Mouse (Mus musculus) cerebellum, adult (tissue): ENCODE results near the gene Hspa1a.
"Not testable (repeated sequence)": the region's sequence is repeated elsewhere in the genome, so short reads cannot be mapped to it uniquely, and the experiment has no call there.

Source experiments
- ATAC-seq: cut with Nextera tagmentation; 2 replicates; pipeline ENCODE4 v1.9.2; 2017; ENCODE audit warnings: mild to moderate bottlenecking, moderate library complexity, mixed read lengths; ENCODE audit not compliant: insufficient number of reproducible peaks, low FRiP score, low TSS enrichment

Hspa1a gene

GRCm38 (mm10) chr17:34972069-34972749 lies at the start of gene Hspa1a, which contains the start of gene Hspa1l:
TSS of gene Hspa1a (minus strand) at chr17:34972156.
TSS of gene Hspa1l (plus strand) at chr17:34972703.
- peak; percentile 96 for ATAC-seq

- 0 out of 2 replicates have a peak, but pooled peaks have one; percentile 34 for ATAC-seq
Observed at GRCm38 (mm10) chr17:35021163-35021808, 49.3 kb upstream of the Hspa1a start.

DNA sequence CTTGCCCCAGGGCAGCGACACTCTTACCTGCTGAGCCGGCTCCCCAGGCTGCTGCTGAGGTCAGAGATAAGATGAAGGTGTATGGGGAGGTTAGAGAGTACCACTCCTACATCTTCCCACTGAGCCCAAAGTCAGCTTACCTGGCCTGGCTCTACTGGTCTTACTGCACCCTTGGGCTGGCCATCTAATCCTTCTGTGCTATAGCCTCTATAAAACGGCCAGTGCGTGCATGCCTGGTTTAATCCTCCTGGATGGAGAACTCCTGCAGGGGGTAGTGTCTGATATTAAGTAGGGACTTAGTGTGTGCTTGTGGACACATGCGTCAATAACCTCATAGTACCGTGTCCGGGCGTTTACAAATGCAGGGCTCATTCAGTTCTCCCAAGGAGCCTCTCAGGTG lies 48.6 kb upstream of the Hspa1a start:
- no peak for ATAC-seq

DNA sequence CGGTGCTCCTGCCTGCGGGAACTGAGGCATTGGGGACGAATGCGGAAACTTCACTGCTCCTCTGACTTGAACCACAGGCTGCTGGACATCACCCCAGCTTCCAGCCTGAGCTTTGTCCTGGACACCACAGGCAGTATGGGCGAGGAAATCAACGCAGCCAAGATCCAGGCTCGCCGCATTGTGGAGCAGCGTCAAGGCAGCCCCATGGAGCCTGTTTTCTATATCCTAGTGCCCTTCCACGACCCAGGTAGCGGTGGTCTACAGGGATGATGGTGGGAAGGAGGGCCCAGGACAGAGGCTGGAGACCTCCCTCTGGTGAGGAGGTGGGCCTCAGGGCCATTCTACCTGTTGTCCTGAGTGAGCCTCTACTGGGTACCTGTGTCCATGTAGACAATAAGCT lies 47.9 kb upstream of the Hspa1a start:
- ATAC-seq: no peak

DNA sequence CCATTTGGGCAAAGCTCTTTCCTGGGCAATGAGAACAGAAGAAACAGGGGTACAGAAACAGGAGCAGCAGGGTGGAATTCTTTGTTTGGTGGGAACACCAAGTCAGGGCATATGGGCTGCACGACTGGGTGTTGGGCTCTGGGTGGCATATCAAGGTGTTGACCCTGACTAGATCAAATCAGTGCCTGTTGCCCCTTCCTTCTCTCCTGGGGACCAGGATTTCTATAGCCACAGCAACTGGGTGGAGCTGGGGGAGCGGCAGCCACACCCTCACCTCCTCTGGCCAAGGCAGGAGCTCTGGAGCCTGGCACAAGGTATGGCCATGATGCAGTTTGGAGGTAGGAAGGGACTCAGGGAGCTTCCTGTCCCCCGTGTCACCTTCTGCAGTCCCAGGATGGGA lies 46.2 kb upstream of the Hspa1a start:
- no peak for ATAC-seq

DNA sequence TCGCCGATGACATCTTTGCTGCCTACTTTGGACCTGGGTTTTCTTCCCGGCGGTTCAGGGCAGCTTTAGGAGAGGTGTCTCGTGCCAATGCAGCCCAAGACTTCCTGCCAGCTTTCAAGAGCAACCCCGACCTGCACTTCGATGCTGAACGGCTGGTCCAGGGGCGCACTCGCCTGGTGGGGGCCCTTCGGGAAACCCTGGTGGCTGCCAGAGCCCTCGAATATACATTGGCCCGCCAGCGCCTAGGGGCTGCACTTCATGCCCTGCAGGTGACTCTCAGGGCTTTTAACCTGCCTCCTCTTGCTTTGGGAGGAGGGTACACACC lies 45.7 kb upstream of the Hspa1a start:
- ATAC-seq: no peak

- no peak for ATAC-seq
Observed at GRCm38 (mm10) chr17:35016791-35017705, 45.1 kb upstream of the Hspa1a start.

GRCm38 (mm10) chr17:35016376-35016775 lies 44.4 kb upstream of the Hspa1a start, which contains the start of gene Vwa7:
TSS of gene Vwa7 (plus strand) at chr17:35016579.
- 0 out of 2 replicates have a peak, but pooled peaks have one; percentile 17 for ATAC-seq

- ATAC-seq: no peak
Observed at GRCm38 (mm10) chr17:35015296-35015695, 43.3 kb upstream of the Hspa1a start.

DNA sequence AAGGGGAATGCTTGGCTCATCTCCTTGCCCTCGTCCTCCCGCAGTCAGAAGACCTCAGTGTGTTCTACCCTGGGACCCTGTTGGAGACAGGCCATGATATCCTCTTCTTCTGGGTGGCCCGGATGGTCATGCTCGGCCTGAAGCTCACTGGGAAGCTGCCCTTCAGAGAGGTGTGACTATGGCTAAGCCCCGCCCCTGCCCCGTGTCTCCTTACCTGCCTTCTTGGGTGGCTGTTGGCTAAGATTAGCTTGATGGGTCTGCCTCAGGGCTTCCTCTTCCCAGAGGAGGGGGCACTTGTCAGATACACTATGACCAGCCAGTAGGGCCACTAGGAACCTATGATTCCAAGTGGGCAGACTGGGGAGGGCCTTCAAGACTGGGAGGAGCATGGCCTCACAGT lies 41.3 kb upstream of the Hspa1a start:
- ATAC-seq: no peak

DNA sequence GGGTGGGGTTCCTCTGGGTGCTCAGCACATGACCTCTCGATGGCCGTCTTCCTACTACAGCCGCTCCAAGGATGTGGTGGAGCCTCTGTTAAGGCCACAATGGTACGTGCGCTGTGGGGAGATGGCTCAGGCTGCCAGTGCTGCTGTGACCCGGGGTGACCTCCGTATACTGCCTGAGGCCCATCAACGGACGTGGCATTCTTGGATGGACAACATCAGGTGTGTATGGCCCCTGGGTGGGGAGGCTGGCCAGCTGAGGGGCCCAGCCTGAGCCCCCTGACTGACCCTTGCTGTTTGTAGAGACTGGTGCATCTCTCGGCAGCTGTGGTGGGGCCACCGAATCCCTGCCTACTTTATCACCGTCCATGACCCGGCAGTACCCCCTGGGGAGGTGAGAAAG lies 40.5 kb upstream of the Hspa1a start:
- ATAC-seq: no peak

GRCm38 (mm10) chr17:35011440-35011839 lies 39.5 kb upstream of the Hspa1a start:
- no peak for ATAC-seq

- peak; percentile 82; the same call in 1 of the 2 replicates for ATAC-seq
Observed at GRCm38 (mm10) chr17:35009586-35009985, 37.6 kb upstream of the Hspa1a start.

DNA sequence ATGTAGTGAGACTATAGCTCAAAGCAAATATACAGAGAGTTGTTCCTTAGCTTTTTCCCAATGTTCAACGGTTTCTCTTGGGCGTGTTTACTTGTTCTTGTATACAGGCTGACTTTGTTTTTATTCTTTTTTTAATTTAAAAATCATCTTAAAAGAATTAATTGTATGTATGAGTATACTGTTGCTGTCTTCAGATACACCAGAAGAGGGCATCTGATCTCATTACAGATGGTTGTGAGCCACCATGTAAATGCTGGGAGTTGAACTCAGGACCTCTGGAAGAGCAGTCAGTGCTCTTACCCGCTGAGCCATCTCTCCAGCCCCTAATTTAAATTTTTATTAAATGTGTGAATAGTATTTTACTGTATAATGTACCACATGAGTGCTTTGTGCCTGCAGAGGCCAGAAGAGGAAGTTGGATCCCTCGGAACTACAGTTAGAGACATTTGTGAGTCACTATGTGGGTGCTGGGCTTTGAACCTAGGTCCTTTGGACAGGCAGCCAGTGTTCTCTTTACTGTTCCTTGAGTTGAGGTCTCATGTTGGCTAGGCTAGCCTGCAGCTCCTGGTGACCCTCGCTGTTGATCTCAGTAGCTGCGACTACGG lies 35.5 kb upstream of the Hspa1a start:
- no peak for ATAC-seq

- ATAC-seq: not testable (repeated sequence)
Observed at GRCm38 (mm10) chr17:35005902-35006301, 33.9 kb upstream of the Hspa1a start.

GRCm38 (mm10) chr17:35005158-35005557 lies 33.2 kb upstream of the Hspa1a start:
- ATAC-seq: no peak

DNA sequence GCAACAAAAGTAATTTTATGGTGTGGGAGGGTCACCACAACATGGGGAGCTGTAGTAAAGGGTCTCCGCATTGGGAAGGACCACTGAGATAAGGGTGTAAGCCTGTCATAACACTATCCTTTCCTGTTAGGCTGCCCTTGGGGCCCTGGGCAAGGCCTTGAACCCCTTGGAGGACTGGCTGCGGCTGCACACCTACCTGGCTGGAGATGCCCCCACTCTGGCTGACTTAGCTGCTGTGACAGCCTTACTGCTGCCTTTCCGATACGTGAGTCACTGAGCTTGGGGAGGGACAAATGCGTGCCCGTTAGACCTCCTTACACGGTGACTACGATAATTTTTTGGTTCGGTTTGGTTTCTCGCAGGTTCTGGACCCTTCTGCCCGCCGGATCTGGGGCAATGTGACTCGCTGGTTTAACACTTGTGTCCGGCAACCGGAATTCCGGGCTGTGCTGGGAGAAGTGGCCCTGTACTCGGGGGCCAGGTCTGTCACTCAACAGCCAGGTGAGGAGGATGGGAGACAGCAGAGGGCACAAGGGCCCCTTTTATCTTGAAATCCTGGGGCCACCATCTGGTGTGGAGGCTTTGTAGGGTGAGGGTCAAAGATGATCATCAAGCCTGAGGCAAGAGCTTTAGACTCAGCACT lies 32.2 kb upstream of the Hspa1a start:
- ATAC-seq: no peak

DNA sequence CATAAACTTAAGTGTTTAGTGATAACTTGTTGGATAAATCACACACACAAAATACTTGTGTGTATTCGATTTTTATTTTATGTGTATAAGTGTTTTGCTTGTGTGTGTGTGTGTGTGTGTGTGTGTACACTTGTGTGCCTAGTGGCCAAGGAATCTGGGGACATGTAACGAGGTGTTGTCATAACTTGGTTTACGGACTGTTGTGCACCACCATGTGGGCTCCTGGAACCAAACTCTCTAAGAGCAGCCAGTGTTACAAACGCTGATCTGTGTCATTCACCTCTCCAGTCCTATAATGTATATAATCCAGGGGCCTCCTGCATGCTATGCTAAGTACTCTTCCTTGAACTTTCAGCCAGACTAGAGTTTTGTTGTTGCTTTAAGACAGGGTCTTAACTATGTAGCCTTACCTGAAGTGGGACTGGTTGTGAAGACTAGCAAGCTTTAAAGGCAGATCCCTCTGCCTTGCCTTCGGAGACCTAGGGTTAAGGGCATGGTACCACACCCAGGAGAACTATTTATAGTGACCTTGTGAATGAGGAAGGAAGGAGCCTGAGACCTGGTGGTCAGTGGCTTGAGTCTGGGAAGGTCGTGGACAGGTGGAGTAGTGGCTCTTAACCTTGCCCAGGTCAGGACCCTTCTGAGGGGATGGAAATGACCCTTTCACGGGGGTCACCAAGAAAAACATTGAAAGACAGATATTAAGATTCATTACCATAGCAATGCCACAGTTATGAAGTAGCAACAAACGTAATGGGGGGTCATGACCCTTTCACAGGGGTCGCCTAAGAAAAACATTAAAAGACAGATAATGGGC lies 31.3 kb upstream of the Hspa1a start:
- ATAC-seq: no peak

DNA sequence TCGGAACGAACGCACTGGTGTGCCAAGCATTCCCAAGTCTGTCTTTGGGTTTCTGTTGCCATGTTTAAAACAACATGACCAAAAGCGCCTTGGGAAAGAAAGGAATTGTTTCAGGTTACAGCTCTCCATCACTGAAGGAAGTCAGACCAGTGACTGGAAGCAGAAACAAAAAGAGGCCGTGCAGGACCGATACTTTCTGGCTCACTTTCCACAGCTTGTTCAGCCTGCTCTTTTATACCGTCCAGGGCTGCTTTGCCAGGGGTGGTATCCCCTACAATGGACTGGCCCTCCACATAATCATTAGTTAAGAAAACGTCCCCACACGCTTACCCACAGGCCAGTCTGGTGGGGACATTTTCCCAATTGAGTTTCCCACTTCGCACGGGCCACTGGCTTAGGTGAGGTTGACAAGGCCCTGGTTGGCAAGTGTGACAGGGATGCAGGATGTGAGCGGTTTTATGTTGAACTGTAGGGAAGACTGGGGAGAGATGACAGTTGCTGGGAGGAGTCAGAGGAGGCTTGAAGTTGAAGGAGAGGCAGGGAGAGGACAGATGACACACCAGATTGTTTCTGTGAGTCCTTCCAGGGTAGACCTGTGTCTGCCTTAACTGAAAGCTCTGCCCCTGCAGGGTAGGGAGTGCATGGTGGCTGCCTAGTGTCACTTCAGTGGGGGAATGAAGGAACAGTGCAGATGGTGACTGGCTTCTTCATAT lies 30.4 kb upstream of the Hspa1a start:
- no peak for ATAC-seq
